ENCODE assay signal across 19 mouse cellular contexts in the genomic region with DNA sequence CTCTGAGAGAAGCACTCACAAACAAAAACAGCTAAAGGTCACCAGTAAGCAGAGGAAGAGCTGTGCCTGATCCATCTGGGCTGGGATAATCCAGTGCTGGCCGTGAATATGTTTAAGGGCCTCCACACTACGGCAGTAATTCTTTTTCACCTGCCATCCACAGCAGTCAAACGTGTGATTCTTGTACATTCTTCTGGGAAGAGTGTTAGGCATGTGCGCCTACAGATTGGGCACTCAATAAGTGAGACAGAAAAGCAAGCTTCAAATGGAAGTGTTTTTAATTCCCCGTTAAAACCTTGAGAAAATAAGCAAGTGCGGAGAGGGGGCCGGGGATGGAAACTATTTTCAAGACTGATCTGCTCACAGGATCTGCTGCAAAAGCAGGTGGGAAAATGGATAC.
"Had no signal": no experiment of that assay in that cellular context is flagged by ENCODE, and none has a peak within 500 bp of the region (broad histone marks: within the 10 kb centered on the region; RNA-seq: fewer than 3 reads in every experiment).

No protein-coding gene starts in this region.

- DNase-seq: kidney, adult 2 months; kidney, postnatal 10 days; kidney, postnatal 36 days; left cerebral cortex, postnatal 4 days; liver, postnatal 0 days; lung, embryonic 14.5 days; right cerebral cortex, postnatal 4 days; spleen, adult 18-20 months; thymus, postnatal 25 days had no signal

- H3K4me3 ChIP-seq: kidney, embryonic 15.5 days; megakaryocyte, embryonic 14.5 days; midbrain, embryonic 15.5 days; neural tube, embryonic 12.5 days; neural tube, embryonic 15.5 days; stomach, embryonic 15.5 days had no signal

- H3K27ac ChIP-seq: kidney, embryonic 15.5 days; liver, embryonic 14.5 days; midbrain, embryonic 15.5 days; neural tube, embryonic 12.5 days; neural tube, embryonic 15.5 days; stomach, embryonic 15.5 days had no signal

- ATAC-seq: intestine, postnatal 0 days; liver, postnatal 0 days; lung, postnatal 0 days; midbrain, embryonic 15.5 days had no signal

- H3K36me3 ChIP-seq: kidney, embryonic 15.5 days; midbrain, embryonic 15.5 days; neural tube, embryonic 12.5 days; neural tube, embryonic 15.5 days; stomach, embryonic 15.5 days had no signal

- H3K4me2 ChIP-seq: kidney, embryonic 15.5 days; lung, embryonic 14.5 days; midbrain, embryonic 11.5 days; midbrain, embryonic 15.5 days; neural tube, embryonic 12.5 days; neural tube, embryonic 15.5 days; stomach, embryonic 15.5 days had no signal

- H3K9ac ChIP-seq: kidney, embryonic 15.5 days; liver, embryonic 14.5 days; liver, postnatal 0 days; lung, embryonic 14.5 days; midbrain, embryonic 15.5 days; neural tube, embryonic 12.5 days; neural tube, embryonic 15.5 days; stomach, embryonic 15.5 days had no signal

- H3K27me3 ChIP-seq: neural tube, embryonic 12.5 days; stomach, embryonic 15.5 days had no signal

- H3K9me3 ChIP-seq: kidney, embryonic 15.5 days; megakaryocyte, embryonic 14.5 days; midbrain, embryonic 15.5 days; neural tube, embryonic 12.5 days; neural tube, embryonic 15.5 days; stomach, embryonic 15.5 days had no signal
